Comparison of ENCODE assay signal across 9 mouse cellular contexts in genomic region chr9:44085741-44086665, GRCm38 (mm10). TPM values are rescaled to one million over a fixed set of nuclear protein-coding genes. Genes with fewer than 3 reads are reported as not detected.
DNase-seq lines count a peak whose midpoint lies in the region; ATAC-seq and TF ChIP-seq lines count a peak whose summit lies in the region.
"Had no signal": no experiment of that assay in that cellular context is flagged by ENCODE, and none has a peak within 500 bp of the region (broad histone marks: within the 10 kb centered on the region; RNA-seq: fewer than 3 reads in every experiment).

No protein-coding gene starts in this region.

- peaks cover 1% of the 10 kb centered on the region; the same call in 1 of the 2 replicates for H3K36me3 ChIP-seq in forebrain, postnatal 0 days (ENCODE audit: insufficient read depth)
- peaks cover 15% of the 10 kb centered on the region for H3K36me3 ChIP-seq in hindbrain, embryonic 10.5 days
- H3K36me3 ChIP-seq in midbrain, embryonic 15.5 days (replicated peaks): no peaks in the 10 kb centered on the region

- H3K4me1 ChIP-seq in forebrain, postnatal 0 days (ENCODE audit: insufficient read depth): peaks cover 17% of the 10 kb centered on the region; the same call in 1 of the 2 replicates
- H3K4me1 ChIP-seq in hindbrain, embryonic 10.5 days (replicated peaks): peaks cover 62% of the 10 kb centered on the region
- H3K4me1 ChIP-seq in midbrain, embryonic 15.5 days: peaks cover 27% of the 10 kb centered on the region

- no peaks in the 10 kb centered on the region for H3K27me3 ChIP-seq in forebrain, postnatal 0 days (ENCODE audit: insufficient read depth, low read length)
- peaks cover 88% of the 10 kb centered on the region for H3K27me3 ChIP-seq in hindbrain, embryonic 10.5 days (ENCODE audit: insufficient read depth, poor library complexity, severe bottlenecking)
- H3K27me3 ChIP-seq in midbrain, embryonic 15.5 days (replicated peaks): peaks cover 44% of the 10 kb centered on the region

- H3K27ac ChIP-seq in forebrain, postnatal 0 days (ENCODE audit: low read depth, low read length): no peak overlapping the region
- no peak overlapping the region for H3K27ac ChIP-seq in hindbrain, embryonic 10.5 days
- H3K27ac ChIP-seq in midbrain, embryonic 15.5 days: no peak overlapping the region

- peak overlapping the region; percentile 53; the same call in 1 of the 2 replicates for H3K4me3 ChIP-seq in forebrain, postnatal 0 days (ENCODE audit: low read depth, low read length)
- H3K4me3 ChIP-seq in hindbrain, embryonic 10.5 days: peak overlapping the region; percentile 67
- H3K4me3 ChIP-seq in midbrain, embryonic 15.5 days: no peak overlapping the region

- peak; percentile 70 to 78 for DNase-seq in right cerebral cortex, adult 2 months (ENCODE audit: low spot score in 2 of 2)
- no peak for DNase-seq in right cerebral cortex, postnatal 14 days
- DNase-seq in forebrain, postnatal 0 days: no peak
- DNase-seq in hindbrain, embryonic 10.5 days (ENCODE audit: low spot score): no peak
- DNase-seq in layer of hippocampus, postnatal 10 days (ENCODE audit: low spot score in 2 of 2): peak; percentile 60 to 72
- DNase-seq in embryo, embryonic 9.5 days (ENCODE audit: extremely low spot score): no peak

- no peaks in the 10 kb centered on the region for H3K9me3 ChIP-seq in forebrain, postnatal 0 days (ENCODE audit: low read length)
- no peaks in the 10 kb centered on the region for H3K9me3 ChIP-seq in hindbrain, embryonic 10.5 days
- no peaks in the 10 kb centered on the region for H3K9me3 ChIP-seq in midbrain, embryonic 15.5 days

- H3K9ac ChIP-seq in forebrain, postnatal 0 days: no peak overlapping the region
- H3K9ac ChIP-seq in midbrain, embryonic 15.5 days: no peak overlapping the region

- peak overlapping the region; percentile 100 for H3K4me2 ChIP-seq in forebrain, postnatal 0 days (ENCODE audit: low read depth)
- H3K4me2 ChIP-seq in midbrain, embryonic 15.5 days: peak overlapping the region; percentile 100; the same call in 1 of the 2 replicates

- no peak for ATAC-seq in forebrain, postnatal 0 days
- no peak for ATAC-seq in midbrain, embryonic 15.5 days (replicated peaks)
- ATAC-seq in CD4-positive, CD25-positive, alpha-beta regulatory T cell, adult 4 months: no peak

- TF ChIP-seq CTCF in forebrain, postnatal 0 days (IDR thresholded peaks at IDR 0.05; ENCODE audit: low read depth): no peak

- 51% methylated on average over 15 of the region's 15 CpGs for WGBS in forebrain, postnatal 0 days
- 66% methylated on average over 15 of the region's 15 CpGs for WGBS in hindbrain, embryonic 10.5 days
- WGBS in midbrain, embryonic 15.5 days: 75% methylated on average over 15 of the region's 15 CpGs

RNA-seq across cellular contexts. Expression of gene Mfrp, which starts 15.5 kb away (rescaled TPM):
- 0.67 and 1.2 TPM in 2 replicates for total RNA-seq in forebrain, postnatal 0 days (2014; rRNA removed)
- polyA plus RNA-seq in forebrain, postnatal 0 days (2015; fragmentation: Nextera tagmentation; extraction: Ambion mirVana): 0.08 and 0.13 TPM in 2 replicates
- polyA plus RNA-seq in hindbrain, embryonic 10.5 days (2016; fragmentation: Nextera tagmentation; extraction: Ambion mirVana): 0.14 and 0.30 TPM in 2 replicates
- 1 to 10 TPM in 1 of 2 experiments, not detected in 1; 2.4 TPM for total RNA-seq in layer of hippocampus, postnatal 10 days (2021)
- 0.08 and 0.13 TPM in 2 replicates for polyA plus RNA-seq in midbrain, embryonic 15.5 days (2015; fragmentation: Nextera tagmentation; extraction: Ambion mirVana)
- polyA plus RNA-seq in CD4-positive, CD25-positive, alpha-beta regulatory T cell, adult 4 months (2017; shearing (Covaris generic)): not detected
- total RNA-seq: gastrocnemius, adult 8-10 months had no signal

RNA-seq across cellular contexts. Expression of gene Usp2, which starts 19.2 kb away (rescaled TPM):
- 10.5 and 16.6 TPM in 2 replicates for total RNA-seq in forebrain, postnatal 0 days (2014; rRNA removed)
- polyA plus RNA-seq in forebrain, postnatal 0 days (2015; fragmentation: Nextera tagmentation; extraction: Ambion mirVana): 14.9 and 20.2 TPM in 2 replicates
- polyA plus RNA-seq in hindbrain, embryonic 10.5 days (2016; fragmentation: Nextera tagmentation; extraction: Ambion mirVana): 13.5 and 14.3 TPM in 2 replicates
- total RNA-seq in layer of hippocampus, postnatal 10 days (2021): 10 to 100 TPM; 41.7 to 47.2 TPM
- polyA plus RNA-seq in midbrain, embryonic 15.5 days (2015; fragmentation: Nextera tagmentation; extraction: Ambion mirVana): 5.9 and 9.6 TPM in 2 replicates
- polyA plus RNA-seq in CD4-positive, CD25-positive, alpha-beta regulatory T cell, adult 4 months (2017; shearing (Covaris generic)): 1 to 10 TPM; 3.7 to 5.2 TPM

RNA-seq across cellular contexts. Expression of gene C1qtnf5, which starts 21.0 kb away (rescaled TPM):
- 17.3 and 18.4 TPM in 2 replicates for total RNA-seq in forebrain, postnatal 0 days (2014; rRNA removed)
- polyA plus RNA-seq in forebrain, postnatal 0 days (2015; fragmentation: Nextera tagmentation; extraction: Ambion mirVana): 8.7 and 9.3 TPM in 2 replicates
- polyA plus RNA-seq in hindbrain, embryonic 10.5 days (2016; fragmentation: Nextera tagmentation; extraction: Ambion mirVana): 0.31 and 1.1 TPM in 2 replicates
- total RNA-seq in layer of hippocampus, postnatal 10 days (2021): 10 to 100 TPM; 16.0 to 17.6 TPM
- polyA plus RNA-seq in midbrain, embryonic 15.5 days (2015; fragmentation: Nextera tagmentation; extraction: Ambion mirVana): 2.9 and 4.1 TPM in 2 replicates
- polyA plus RNA-seq in CD4-positive, CD25-positive, alpha-beta regulatory T cell, adult 4 months (2017; shearing (Covaris generic)): not detected

RNA-seq across cellular contexts. Expression of gene Gm49380, which starts 27.3 kb away (rescaled TPM):
- total RNA-seq in forebrain, postnatal 0 days (2014; rRNA removed): 0.81 TPM in 1 of 2 replicates, not detected in the other
- polyA plus RNA-seq in forebrain, postnatal 0 days (2015; fragmentation: Nextera tagmentation; extraction: Ambion mirVana): 0.11 TPM in 1 of 2 replicates, not detected in the other
- polyA plus RNA-seq in hindbrain, embryonic 10.5 days (2016; fragmentation: Nextera tagmentation; extraction: Ambion mirVana): 0.22 and 0.75 TPM in 2 replicates
- total RNA-seq in layer of hippocampus, postnatal 10 days (2021): under 1 TPM in 1 of 2 experiments, not detected in 1; 0.43 TPM
- polyA plus RNA-seq in midbrain, embryonic 15.5 days (2015; fragmentation: Nextera tagmentation; extraction: Ambion mirVana): 0.13 and 0.25 TPM in 2 replicates
- not detected for polyA plus RNA-seq in CD4-positive, CD25-positive, alpha-beta regulatory T cell, adult 4 months (2017; shearing (Covaris generic))

RNA-seq across cellular contexts. Expression of gene Rnf26, which starts 27.3 kb away (rescaled TPM):
- total RNA-seq in forebrain, postnatal 0 days (2014; rRNA removed): 11.0 and 16.0 TPM in 2 replicates
- 36.8 and 38.8 TPM in 2 replicates for polyA plus RNA-seq in forebrain, postnatal 0 days (2015; fragmentation: Nextera tagmentation; extraction: Ambion mirVana)
- 75.6 and 76.9 TPM in 2 replicates for polyA plus RNA-seq in hindbrain, embryonic 10.5 days (2016; fragmentation: Nextera tagmentation; extraction: Ambion mirVana)
- 10 to 100 TPM; 30.5 to 30.6 TPM for total RNA-seq in layer of hippocampus, postnatal 10 days (2021)
- 29.2 and 32.4 TPM in 2 replicates for polyA plus RNA-seq in midbrain, embryonic 15.5 days (2015; fragmentation: Nextera tagmentation; extraction: Ambion mirVana)
- polyA plus RNA-seq in CD4-positive, CD25-positive, alpha-beta regulatory T cell, adult 4 months (2017; shearing (Covaris generic)): 1 to 10 TPM; 4.9 to 5.0 TPM

Comparison
In these comparisons a context has a peak if more than half of its experiments do, and no peak if none do; other contexts are left out.
1. DNase-seq: peak in right cerebral cortex, adult 2 months (2 of 2) and layer of hippocampus, postnatal 10 days (2 of 2); none in right cerebral cortex, postnatal 14 days (single experiment), forebrain, postnatal 0 days (single experiment), hindbrain, embryonic 10.5 days (single experiment) and embryo, embryonic 9.5 days (single experiment).